Mouse (Mus musculus): ENCODE measurements around the gene Dhh.

Dhh gene

DNA sequence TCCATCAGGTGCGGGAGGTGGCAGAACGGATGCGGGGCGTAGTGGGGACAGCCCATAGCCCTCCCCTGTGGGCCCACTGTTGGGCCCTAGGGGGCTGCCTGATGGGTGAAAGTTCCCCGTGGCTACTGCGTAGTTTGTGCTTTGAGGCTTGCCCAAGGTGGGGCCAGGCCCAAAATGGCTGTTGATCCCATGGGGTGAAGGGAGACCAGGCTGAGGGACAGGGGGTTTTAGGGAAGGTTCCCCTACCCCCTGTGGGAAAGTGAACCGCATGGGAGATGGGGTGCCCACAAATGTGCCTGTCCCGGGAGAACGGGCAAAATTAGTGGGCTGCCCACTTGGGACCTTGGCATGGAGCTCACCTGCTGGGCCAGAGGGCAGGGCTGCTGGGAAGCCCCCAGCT lies 46.3 kb downstream of the Dhh start:
- DNase-seq (ENCODE audit: extremely low spot score, low read depth, low spot score), result no peak

DNA sequence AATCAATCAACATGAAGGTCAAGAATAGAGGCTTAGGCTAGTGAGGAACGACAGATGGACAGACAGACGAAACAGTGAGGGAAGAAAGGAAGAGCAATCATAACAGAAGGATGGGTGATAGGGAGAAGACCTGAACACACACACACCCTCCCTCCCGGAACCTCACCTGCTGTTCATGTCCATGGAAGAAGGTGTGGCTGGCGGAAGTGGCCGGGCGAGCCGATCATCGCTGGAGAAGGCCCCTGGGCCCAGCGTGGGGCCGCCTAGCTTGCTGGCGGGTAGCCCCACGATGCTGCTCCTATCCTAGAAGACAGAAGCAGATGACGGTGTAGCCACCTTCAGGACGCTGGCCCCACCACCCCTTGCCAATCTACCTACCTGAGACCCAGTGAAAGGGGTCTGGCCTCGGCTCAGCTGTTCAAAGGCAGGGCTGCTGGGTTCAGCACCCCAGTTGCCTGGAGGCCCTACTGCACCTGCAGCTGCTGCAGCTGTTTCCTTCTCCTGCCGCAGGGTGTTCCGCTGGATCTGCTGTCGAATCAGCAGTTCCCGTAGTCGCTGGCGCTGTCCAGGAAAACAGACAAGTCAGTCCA lies 47.0 kb downstream of the Dhh start:
- DNase-seq (ENCODE audit: extremely low spot score, low read depth, low spot score), result no peak

DNA sequence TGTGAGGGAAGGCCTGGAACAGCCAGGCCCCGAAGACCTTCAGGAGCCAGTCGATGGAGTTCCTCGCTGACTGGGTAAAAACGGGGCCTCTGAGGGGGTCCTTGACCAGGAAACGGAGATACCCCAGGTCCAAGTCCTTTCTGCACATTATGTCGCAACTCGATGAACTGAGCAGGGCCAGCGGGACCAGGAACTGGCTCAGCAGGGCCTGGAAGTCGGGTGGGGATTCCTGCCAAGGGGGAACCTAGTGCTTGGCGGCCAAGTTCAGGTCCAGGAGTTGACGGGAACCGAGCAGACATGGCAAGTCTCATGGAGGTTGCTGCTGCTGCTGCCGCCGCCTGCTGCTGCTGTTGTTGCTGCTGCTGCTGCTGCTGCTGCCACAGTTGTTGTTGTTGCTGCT lies 47.7 kb downstream of the Dhh start:
- DNase-seq (ENCODE audit: extremely low spot score, low read depth, low spot score), result no peak

DNA sequence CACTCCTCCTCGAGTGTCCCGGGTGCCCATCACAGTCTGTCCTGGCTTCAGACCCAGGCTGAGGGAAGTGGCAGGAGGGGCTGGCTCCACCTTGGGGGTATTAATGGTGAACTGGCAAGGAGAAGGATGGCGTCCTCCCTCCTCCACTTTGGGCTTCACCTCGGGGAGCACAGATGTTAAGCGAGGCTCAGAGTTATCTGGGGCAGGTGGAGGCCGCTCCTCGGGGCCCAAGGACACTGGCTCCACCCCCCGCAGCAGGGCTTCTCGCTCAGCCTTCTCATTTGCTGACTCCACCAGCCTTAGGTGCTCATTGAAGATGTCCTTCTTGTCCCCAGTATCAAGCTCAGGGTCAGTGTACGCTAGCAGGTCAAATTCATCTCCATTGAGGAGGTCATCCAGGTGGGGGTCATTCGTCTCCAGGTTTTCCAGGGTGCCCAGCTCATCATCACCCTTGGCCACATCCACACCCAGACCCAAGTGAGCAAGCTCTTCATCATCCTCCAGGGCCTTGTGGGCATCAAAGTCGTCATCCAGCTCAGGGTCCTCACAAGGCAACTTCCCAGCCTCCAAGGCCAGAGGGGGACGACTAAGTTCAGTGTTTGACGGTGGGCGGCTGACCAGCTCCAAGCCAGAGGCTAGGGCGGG lies 48.3 kb downstream of the Dhh start:
- no peak for DNase-seq (ENCODE audit: extremely low spot score, low read depth, low spot score)

DNA sequence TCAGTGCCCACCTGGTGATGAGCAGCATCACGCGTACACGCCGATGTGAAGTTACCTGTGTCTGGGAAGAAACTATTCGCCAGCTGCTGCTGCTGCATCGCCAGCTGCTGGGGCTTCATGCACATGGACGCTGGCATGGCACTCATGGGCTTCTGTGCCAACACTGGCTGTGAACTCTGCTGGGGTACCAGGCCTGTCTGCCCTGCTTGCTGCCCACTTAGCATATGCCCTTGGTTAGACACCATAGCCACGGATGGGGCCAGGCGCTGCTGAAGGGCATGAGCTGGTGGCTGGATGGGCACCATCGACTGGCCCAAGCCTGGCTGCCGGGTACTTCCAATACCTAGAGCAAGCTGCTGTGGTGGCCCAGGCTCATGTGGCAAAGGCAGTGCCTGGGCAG lies 49.2 kb downstream of the Dhh start:
- no peak for DNase-seq (ENCODE audit: extremely low spot score, low read depth, low spot score)

DNA sequence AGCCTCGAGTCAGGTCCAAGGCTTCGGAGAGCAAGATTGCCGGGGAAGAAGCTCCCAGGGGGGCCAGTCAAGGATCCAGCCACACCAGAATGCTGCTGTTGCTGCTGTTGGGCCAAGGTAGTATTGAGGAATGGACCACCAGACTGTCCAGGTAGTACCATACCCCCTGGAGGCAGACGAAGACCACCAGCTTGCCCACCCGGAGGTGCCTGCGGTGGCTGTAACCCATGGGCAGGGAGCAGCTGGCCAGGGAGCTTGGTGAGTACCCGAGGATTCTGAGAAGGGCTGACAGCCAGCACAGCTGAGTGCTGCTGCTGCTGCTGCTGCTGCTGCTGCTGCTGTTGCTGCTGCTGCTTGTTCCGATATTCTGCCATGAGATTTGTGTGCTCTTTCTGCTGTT lies 52.2 kb downstream of the Dhh start:
- no peak for DNase-seq (ENCODE audit: extremely low spot score, low read depth, low spot score)

DNA sequence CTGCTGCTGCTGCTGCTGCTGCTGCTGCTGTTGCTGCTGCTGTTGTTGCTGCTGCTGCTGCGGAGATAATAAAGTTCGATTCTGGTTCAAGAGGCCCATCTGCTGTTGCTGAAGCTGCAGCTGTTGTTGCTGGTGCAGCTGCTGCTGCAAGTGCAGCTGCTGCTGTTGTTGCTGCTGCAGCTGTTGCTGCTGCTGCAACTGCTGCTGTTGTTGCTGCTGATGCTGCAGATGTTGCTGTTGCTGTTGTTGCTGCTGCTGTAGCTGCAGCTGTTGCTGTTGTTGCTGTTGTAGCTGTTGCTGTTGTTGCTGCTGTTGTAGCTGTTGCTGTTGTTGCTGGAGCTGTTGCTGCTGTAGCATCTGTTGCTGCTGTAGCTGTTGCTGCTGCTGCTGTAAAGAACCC lies 53.2 kb downstream of the Dhh start:
- no peak for DNase-seq (ENCODE audit: extremely low spot score, low read depth, low spot score)

DNA sequence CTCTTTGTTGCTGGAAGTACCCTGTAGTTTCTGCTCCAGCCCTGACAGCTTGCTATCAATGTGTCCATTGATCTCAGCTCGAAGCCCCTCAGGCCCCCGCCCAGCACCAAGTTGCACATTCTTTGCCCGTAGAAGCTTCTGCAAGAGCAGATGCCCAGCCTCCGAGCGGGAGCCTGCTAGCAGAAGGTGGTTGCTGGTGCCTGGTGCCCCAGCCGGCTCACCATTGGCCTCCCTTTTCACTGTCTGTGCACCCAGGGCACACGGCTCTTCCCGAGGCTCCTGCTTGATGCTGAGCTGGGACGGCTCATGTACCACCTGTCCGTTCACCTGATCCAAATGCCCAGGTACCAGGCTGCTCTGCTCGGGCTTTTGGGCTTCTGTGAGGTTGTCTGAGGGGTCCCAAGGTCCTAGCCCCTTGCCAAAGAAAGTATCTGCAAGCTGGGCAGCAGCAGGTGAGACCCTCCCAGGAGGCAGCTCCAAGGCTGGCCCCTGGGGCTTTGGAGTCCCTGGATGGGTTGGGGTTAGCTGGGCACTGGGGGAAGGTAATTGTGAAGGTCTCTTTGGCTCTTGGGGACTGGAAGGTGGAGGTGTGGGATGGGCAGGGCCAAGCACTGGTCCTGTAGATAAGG lies 54.6 kb downstream of the Dhh start:
- no peak for DNase-seq (ENCODE audit: extremely low spot score, low read depth, low spot score)
